Mouse (Mus musculus) ovary, postnatal 10 days (tissue): Measurements from ENCODE around the gene 4932438H23Rik.

Experiments used
- DNase-seq: peaks from one replicate; pipeline ENCODE4 v3.0.0; 2022; ENCODE audit warnings: low spot score

The 4932438H23Rik gene

GRCm38 (mm10) chr16:91057261-91057660 is 37.7 kb downstream of the 4932438H23Rik start:
- no peak for DNase-seq

GRCm38 (mm10) chr16:91056043-91056821 is 38.7 kb downstream of the 4932438H23Rik start:
- DNase-seq, result no peak

DNA sequence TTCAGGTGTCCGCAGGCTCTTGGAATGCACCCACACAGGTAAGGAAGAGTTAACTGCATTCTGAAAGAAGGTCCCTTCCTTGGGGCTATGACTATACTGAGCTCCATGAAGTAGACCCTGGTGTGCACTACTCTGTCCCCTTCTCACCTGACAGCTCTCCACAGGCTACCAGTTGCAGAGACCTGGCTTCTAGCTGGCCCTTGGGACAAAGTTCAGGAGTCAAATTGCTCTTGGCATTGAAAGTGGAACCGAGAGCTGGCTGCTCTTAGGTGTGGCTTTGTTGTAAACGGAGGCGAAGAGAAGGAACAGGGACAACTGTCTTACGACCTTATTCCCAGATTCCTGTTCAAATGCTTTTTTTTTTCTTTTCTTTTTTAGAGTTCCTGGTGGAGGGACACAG is 39.8 kb downstream of the 4932438H23Rik start:
- no peak for DNase-seq

DNA sequence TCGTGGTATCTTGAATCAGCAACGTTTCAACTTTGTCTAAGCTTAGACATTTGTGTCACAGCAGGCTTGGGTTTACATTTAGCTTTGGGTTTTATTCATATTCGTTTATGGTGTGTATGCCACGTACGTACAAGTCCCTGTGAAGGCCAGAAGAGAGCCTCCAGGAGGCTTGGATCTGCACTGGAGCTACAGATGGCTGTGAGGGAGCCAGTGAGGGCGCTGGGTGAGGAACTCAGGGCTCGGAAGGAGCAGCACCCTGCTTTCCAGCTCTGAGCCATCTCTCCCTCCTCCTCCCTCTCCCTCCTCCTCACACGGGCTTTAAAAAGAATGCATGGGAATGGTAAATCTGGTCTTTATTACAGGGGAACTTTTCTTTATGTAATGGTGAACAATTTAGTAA is 41.3 kb downstream of the 4932438H23Rik start:
- no peak for DNase-seq

DNA sequence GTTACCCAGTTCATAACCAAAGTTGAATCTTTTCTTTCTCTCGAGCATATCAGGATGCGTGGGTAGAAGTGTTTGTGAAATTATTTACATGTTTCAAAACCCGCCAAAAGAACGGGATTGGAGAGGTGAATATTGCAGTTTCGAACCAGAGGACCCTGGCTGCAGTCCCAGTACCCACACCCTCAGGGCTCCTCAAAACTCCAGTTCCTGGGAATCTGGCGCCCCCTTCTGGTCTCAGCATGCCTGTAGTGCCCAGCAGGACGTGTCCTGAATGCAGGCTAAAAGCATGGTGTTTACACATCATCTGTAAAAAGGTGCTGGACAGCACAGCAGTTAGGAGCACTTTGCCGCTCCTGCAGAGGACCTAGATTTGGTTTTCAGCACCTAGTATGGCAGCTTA is 49.4 kb downstream of the 4932438H23Rik start:
- no peak for DNase-seq

- peak; percentile 98 for DNase-seq
Observed at GRCm38 (mm10) chr16:91044270-91045182, 50.4 kb downstream of the 4932438H23Rik start, which contains the start of gene Paxbp1. Paxbp1 (minus strand) TSS chr16:91044543.

- DNase-seq, result peak; percentile 28
Observed at GRCm38 (mm10) chr16:91043461-91044248, 51.3 kb downstream of the 4932438H23Rik start.

DNA sequence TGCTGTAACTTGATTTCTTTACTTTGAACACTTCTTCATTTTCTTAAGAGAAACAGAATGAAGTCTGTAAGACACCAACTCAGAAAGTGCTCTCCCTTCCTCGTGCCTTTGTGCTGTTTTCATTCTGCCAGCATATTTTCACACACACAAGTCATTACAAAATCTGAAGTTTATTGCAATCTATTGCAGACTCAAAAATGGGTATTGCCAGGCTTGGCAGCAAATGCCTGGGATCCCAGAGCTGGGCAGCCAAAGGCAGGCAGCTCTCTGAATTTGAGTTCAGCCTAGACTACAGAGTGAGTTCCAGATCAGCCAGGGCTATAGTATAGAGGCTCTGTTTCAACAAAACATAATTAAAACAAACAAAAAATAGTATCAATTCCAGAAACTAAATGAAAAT is 52.3 kb downstream of the 4932438H23Rik start:
- no peak for DNase-seq

DNA sequence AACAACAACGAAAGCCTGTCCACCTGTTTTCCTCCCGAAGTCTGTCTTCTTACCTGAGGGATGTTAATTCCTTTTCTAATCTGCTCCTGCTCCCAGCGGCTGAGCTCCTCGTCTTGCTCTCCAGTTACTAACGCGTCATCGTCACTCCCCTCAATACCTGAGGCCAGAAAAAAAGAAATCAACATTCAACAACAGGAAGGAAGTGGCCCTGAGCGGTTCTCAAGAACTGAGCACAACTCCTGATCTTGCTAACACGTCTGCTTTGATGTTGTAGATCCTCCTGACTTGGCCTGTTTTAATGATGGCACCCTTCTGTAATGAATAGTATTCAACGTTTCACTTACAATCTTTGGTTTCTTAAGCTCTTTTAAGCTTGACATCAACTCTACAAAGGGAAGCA is 59.1 kb downstream of the 4932438H23Rik start:
- no peak for DNase-seq

DNA sequence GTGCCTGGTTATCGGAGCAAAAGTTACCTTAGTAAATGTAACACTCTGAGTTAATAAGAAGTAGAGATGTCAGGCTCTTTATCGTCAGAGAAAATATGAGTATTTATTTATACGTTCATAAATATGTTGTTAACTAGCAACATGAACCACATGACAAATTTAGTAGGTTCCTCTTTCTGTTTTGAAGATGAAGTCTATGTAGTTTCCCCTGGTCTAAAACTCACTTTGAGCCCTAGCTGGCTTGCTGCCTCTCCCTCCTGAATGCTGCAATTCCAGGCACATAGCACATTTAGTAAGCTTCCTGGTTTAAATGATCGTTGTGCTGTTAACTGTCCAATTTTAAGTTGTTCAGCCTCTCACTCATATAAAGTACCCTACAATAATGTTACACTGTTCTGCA is 64.2 kb downstream of the 4932438H23Rik start:
- DNase-seq, result no peak

- DNase-seq, result no peak
Observed at GRCm38 (mm10) chr16:91029901-91030300, 65.0 kb downstream of the 4932438H23Rik start.

GRCm38 (mm10) chr16:91029161-91029743 is 65.7 kb downstream of the 4932438H23Rik start:
- no peak for DNase-seq

- no peak for DNase-seq
Observed at GRCm38 (mm10) chr16:91026290-91026689, 68.6 kb downstream of the 4932438H23Rik start.

DNA sequence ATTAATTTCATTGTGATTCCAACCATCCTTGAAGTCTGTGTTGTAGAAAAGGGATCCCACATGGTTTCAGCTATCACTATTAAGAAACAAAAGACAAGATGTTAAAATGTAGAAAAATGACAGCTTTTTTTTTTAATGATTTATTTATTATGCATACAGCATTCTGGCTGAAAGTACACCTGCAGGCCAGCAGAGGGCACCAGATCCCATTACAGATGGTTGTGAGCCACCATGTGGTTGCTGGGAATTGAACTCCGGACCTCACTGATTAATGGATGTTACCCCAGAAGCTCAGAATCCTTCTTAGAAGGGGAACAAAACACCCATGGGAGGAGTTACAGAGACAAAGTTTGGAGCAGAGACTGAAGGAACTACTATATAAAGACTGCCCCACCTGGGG is 71.5 kb downstream of the 4932438H23Rik start:
- no peak for DNase-seq

DNA sequence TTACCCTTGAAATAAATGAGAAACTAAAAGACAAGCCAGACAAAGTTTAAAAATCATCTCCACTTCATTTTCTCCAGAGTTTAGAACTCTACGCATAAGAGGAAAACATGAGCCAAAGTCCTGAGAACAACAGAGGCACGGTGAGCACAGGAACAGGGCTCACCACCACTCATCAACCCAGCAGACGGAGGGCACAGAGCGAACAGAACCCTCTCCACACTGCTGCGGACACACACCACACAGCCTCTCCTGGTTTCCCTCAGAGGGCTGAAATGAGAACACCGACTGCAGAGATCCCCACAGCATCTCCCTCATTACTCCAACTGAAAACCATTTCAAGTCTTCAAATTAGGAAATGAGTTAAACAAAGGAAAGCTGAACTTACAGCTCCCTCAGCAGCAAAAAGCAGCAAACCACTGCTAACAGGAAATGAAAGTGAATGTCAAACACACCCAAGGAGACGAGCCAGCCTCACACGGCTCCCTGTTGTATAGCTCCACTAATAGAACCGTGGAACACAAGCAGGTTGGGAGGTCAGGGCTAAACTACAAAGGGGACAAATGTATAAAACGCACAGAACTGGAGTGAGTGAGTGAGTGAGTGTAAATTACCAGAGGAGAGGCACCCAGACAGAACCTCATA is 74.0 kb downstream of the 4932438H23Rik start:
- DNase-seq, result no peak

DNA sequence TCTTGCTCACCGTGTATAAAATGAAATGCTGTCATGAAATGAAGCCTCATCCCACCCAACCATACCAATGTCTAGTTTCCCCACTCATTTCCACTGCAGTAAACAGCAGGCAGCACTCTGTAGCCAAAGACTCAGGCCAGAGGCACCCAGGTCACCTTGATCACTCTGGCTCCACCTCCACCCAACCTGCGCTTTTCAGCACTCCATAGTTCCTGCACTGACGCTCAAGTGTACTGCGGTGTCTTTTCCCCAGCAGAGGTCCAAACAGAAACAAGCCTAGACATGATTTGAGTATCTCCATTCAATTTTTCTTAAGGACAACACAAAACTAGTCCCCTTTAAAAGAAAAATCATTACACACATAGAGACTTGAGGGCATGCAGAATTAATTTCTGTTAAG is 75.4 kb downstream of the 4932438H23Rik start:
- no peak for DNase-seq

GRCm38 (mm10) chr16:91015761-91016160 is 79.2 kb downstream of the 4932438H23Rik start:
- DNase-seq, result no peak

GRCm38 (mm10) chr16:91011847-91012246 is 83.1 kb downstream of the 4932438H23Rik start:
- DNase-seq, result no peak

DNA sequence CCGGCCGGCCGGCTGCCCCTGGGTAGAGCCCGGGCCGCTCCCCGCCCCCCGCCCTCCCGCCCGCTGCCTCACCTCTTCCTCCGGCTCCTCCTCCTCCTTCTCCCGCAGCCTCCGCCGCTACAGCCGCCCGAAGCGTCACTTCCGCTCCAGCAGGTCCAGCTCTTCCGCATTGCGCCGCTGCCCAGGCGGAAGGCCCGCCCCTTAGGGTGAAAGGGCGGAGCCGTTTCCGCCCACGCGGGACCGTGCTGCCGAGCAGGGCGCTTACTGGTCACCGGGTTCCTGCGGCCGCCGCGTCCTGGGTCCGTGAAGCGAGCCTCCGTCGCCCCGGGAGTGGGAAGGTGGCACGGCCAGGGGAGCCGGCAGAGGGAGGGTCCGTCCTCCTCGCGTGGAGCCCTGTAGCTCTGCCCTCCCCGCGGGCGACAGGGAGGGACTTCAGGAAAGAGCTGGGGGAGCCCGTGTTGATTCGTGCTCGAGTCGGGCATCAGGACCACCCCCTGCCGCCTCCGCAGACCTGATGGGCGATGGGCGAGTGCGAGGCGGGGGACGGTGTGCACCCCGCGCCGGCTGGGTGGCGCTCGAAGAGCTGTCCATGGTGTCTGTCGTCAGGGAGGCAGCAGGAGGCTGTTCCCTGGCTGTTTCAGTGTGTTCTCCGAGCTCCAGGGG is 83.8 kb downstream of the 4932438H23Rik start, which contains the start of gene Synj1:
TSS of gene Synj1 (minus strand) at position 288 of the 663 bp plus-strand sequence.
- peak; percentile 77 for DNase-seq

DNA sequence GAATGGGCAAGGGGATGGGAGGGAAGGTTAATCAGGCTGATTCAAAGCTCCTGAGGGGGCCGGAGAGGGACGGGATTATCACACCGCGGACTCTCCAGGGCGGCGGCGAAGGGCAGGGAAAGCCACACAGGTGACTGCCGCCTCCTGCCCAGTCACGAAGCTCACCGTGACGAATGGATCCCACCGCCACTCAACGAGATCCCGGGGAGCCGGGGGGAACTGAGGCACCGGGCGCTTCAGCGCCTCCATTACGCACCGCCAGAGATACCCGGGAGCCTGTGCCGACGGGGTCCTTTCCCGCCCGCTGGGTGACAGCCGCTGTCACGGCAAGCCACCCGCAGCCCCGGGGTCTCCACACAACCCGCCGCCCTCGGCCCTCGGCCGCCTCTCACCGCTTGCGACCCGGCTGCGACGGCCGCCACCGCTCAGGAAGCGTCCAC is 84.3 kb downstream of the 4932438H23Rik start:
- peak; percentile 26 for DNase-seq
